Mouse (Mus musculus) heart, embryonic 14.5 days (tissue): ENCODE measurements around the gene Zfp526. TPM values are rescaled to one million over a fixed set of nuclear protein-coding genes. Genes with fewer than 3 reads are reported as not detected.

Experiments used
- ATAC-seq: fragments of 200-750 bp; cut with Nextera tagmentation; 2 replicates; pipeline ENCODE4 v1.8.0; 2017; ENCODE audit warnings: low read depth, moderate TSS enrichment; ENCODE audit not compliant: insufficient number of reproducible peaks, insufficient read depth, low FRiP score
- H3K27ac ChIP-seq, 2 experiments: fragments of 200-500 bp in 1 of 2; fragments of 300-500 bp in 1 of 2; sonication (generic) in 1 of 2; replicated peaks in 1 of 2; 2 replicates each; pipeline ENCODE4 v1.5.1; 2012 to 2014; ENCODE audit warnings: low read depth in 2 of 2, low read length in 2 of 2, control low read depth in 1 of 2, mild to moderate bottlenecking in 1 of 2, mixed read lengths in 1 of 2; ENCODE audit not compliant: control insufficient read depth in 1 of 2, insufficient read depth in 1 of 2
- H3K27me3 ChIP-seq: fragments of 300-500 bp; sonication (generic); 2 replicates; pipeline ENCODE4 v1.6.1; 2014; ENCODE audit warnings: mild to moderate bottlenecking, low read length, control low read depth; ENCODE audit not compliant: control insufficient read depth, insufficient read depth
- H3K36me3 ChIP-seq: fragments of 300-500 bp; sonication (generic); 2 replicates; pipeline ENCODE4 v1.6.1; 2014; ENCODE audit warnings: mild to moderate bottlenecking, control low read depth, low read length, mixed read lengths; ENCODE audit not compliant: control insufficient read depth, insufficient read depth
- H3K4me1 ChIP-seq, 2 experiments: fragments of 200-500 bp in 1 of 2; fragments of 300-500 bp in 1 of 2; sonication (generic) in 1 of 2; 2 replicates each; pipeline ENCODE4 v1.6.1; 2012 to 2014; ENCODE audit warnings: low read length in 2 of 2, control low read depth in 1 of 2, mixed read lengths in 1 of 2; ENCODE audit not compliant: control insufficient read depth in 2 of 2, insufficient read depth in 2 of 2
- H3K4me2 ChIP-seq: fragments of 300-500 bp; sonication (generic); 2 replicates; pipeline ENCODE4 v1.6.1; 2014; ENCODE audit warnings: mild to moderate bottlenecking, low read length
- H3K4me3 ChIP-seq, 2 experiments: fragments of 200-500 bp in 1 of 2; fragments of 300-500 bp in 1 of 2; sonication (generic) in 1 of 2; 2 replicates each; pipeline ENCODE4 v1.5.1; 2012 to 2014; ENCODE audit warnings: low read length in 2 of 2, mild to moderate bottlenecking in 2 of 2, control low read depth in 1 of 2, low read depth in 1 of 2, moderate library complexity in 1 of 2; ENCODE audit not compliant: control insufficient read depth in 1 of 2, insufficient read depth in 1 of 2
- H3K9ac ChIP-seq: fragments of 300-500 bp; sonication (generic); 2 replicates; pipeline ENCODE4 v1.6.1; 2014; ENCODE audit warnings: mild to moderate bottlenecking, low read length
- H3K9me3 ChIP-seq: fragments of 300-500 bp; sonication (generic); 2 replicates; pipeline ENCODE4 v1.6.1; 2016; ENCODE audit warnings: low read length, control low read depth; ENCODE audit not compliant: control insufficient read depth
- WGBS: fragments of 180-500 bp; shearing (Covaris S2); extraction: QIAGEN DNeasy Blood & Tissue Kit; methylation state at CpG from one replicate; pipeline ENCODE4 v1.1.7; 2014; 5-methylcytosine and 5-hydroxymethylcytosine counted together
- polyA plus RNA-seq: library from polyadenylated mRNA; unstranded; fragments of >200 nt; fragmentation: Nextera tagmentation; extraction: Ambion mirVana; gene quantifications from 2 replicates; pipeline ENCODE4 v1.2.1, GENCODE M21; 2014

Zfp526 gene
- polyA plus RNA-seq, 1 experiment from 2014 or later: 2.3 TPM

DNA sequence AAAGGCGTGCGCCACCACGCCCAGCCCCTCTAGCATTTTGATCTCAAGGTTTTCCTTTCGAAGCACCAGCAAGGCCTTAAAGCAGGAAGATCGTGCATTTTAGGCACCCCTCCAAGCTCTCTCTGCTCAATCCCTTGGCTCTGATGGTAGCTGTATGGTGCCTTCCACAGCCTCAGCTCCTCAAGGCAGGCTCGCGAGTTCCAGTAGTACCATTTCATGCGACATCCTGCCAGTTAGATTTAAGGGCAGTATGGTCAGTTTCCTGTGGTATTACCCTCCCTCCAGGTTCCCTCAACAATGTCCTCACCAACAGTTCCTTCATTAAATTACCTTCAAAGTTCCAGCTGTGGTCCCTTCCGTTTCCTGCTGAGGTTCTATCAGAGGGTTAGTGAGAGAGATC, 25.1 kb upstream of the Zfp526 start:
- Histone ChIP-seq H3K9me3 (0 out of 2 replicates have a peak, but pooled peaks cover 3% of the 10 kb centered on the region), H3K27me3 (no peaks in the 10 kb centered on the region), H3K4me3 (no peak overlapping the region), H3K36me3 (no peaks in the 10 kb centered on the region), H3K27ac (no peak overlapping the region), H3K9ac (no peak overlapping the region), H3K4me2 (no peak overlapping the region), H3K4me1 (peaks cover 3 to 8% of the 10 kb centered on the region in 2 experiments; a peak in 3 of 4 replicates)
- 77% methylated on average over 9 of the region's 9 CpGs for WGBS
- ATAC-seq: no peak

DNA sequence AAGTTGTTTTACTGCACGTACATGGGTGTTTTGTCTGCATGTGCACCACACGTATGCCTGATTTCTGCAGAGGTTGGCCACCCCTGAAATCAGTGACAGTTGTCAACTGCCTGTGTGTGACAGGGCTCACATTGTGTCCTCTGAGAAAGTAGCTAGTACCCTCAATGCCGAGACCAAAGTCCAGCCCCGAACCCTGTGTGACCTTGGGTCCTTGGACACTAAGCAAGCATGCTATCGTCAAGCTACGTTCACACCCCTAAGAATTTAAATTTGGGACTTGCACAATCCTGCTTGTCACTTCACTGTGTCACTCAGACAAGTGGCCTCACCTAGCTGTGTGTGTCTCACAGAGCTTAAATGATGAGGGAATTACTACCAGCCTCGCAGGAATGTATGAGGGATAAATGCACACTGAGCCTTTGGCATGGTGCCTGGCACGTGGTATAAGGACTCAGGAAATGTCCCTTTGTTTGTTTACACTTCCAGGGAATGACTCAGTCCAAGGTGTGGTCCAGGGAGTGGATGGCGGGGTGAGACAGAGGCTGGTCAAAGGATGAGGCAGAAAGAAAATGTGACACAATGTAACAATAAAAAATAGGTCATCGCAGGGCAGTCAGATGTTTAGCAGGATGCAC, 23.7 kb upstream of the Zfp526 start:
- H3K4me1 ChIP-seq: peaks cover 3 to 8% of the 10 kb centered on the region in 2 experiments; a peak in 3 of 4 replicates
- H3K4me3 ChIP-seq: no peak overlapping the region
- no peak for ATAC-seq
- H3K27ac ChIP-seq: no peak overlapping the region
- no peaks in the 10 kb centered on the region for H3K27me3 ChIP-seq
- H3K36me3 ChIP-seq: peaks cover 5% of the 10 kb centered on the region; the same call in 1 of the 2 replicates
- H3K9me3 ChIP-seq: 0 out of 2 replicates have a peak, but pooled peaks cover 3% of the 10 kb centered on the region
- no peak overlapping the region for H3K9ac ChIP-seq
- H3K4me2 ChIP-seq: no peak overlapping the region
- WGBS: 40% methylated on average over 10 of the region's 10 CpGs

DNA sequence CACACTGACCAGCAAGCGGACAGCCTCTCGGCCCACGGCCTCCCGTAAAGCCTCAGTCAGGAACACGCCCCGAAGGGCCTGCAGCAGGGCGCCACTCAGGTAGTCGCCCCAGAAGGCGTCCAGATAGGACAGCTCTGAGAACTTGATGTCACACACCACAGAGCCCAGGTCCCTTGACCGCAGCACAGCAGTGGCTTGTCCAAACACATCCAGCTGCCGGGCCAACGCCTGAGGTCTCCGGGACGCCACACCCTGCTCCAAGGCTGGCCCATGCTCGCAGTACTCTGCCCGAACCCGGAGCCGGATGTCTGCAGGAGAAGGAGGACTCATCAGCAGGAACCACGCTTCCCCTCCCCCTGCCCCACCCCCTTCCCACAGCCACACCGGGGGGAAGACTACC, 17.6 kb upstream of the Zfp526 start:
- no peak overlapping the region for H3K9ac ChIP-seq
- no peak overlapping the region for H3K4me3 ChIP-seq
- ATAC-seq: no peak
- 0 out of 2 replicates have a peak, but pooled peaks cover 3% of the 10 kb centered on the region for H3K9me3 ChIP-seq
- WGBS: 91% methylated on average over 20 of the region's 20 CpGs
- H3K36me3 ChIP-seq: peaks cover 26% of the 10 kb centered on the region
- peaks cover 6 to 7% of the 10 kb centered on the region in 2 experiments; a peak in 3 of 4 replicates for H3K4me1 ChIP-seq
- H3K27ac ChIP-seq: no peak overlapping the region
- H3K4me2 ChIP-seq: no peak overlapping the region
- no peaks in the 10 kb centered on the region for H3K27me3 ChIP-seq

DNA sequence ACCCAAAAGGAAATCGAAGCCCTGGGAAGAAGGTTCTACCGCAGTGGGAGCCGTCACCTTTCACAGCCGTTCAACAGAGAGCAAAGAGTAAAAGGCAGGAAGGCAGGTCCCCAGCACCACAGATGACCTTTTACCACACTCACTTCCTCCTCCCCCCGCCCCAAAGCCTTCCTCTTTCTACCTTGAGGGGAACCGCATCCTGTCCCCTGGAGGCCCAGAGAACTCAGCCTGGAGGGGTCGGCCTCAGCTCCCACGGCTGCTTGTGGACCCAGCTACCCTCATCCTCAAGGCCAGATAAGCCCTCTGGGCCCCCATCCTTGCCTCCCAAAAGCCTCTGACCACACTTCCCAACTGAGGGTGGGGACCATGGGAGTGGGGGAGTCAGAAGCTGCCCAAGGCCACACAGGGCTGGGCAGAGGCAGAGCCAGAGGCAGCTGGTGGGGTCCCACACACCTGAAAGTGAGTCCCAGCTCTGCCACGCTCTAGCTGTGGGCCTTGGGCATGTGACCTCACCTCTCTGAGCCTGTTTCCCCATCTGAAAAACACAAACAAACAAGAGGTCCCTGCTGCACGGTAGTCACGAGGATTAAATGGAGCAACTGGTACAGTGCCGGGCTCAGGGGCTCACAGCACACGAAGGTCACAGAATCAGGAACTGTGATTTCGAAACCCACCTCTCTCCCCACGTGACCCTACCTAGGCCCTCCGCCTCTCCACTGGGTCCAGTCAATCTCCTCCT, 15.7 kb upstream of the Zfp526 start:
- H3K27ac ChIP-seq: 0 out of 4 replicates have a peak overlapping the region, but pooled peaks of 1 of the 2 experiments have one; percentile 24
- ATAC-seq: no peak
- no peaks in the 10 kb centered on the region for H3K27me3 ChIP-seq
- no peak overlapping the region for H3K4me2 ChIP-seq
- H3K9me3 ChIP-seq: no peaks in the 10 kb centered on the region
- no peak overlapping the region for H3K9ac ChIP-seq
- WGBS: 75% methylated on average over 16 of the region's 16 CpGs
- H3K4me3 ChIP-seq: no peak overlapping the region
- H3K4me1 ChIP-seq: peaks cover 6 to 7% of the 10 kb centered on the region in 2 experiments; a peak in 3 of 4 replicates
- H3K36me3 ChIP-seq: peaks cover 45% of the 10 kb centered on the region

DNA sequence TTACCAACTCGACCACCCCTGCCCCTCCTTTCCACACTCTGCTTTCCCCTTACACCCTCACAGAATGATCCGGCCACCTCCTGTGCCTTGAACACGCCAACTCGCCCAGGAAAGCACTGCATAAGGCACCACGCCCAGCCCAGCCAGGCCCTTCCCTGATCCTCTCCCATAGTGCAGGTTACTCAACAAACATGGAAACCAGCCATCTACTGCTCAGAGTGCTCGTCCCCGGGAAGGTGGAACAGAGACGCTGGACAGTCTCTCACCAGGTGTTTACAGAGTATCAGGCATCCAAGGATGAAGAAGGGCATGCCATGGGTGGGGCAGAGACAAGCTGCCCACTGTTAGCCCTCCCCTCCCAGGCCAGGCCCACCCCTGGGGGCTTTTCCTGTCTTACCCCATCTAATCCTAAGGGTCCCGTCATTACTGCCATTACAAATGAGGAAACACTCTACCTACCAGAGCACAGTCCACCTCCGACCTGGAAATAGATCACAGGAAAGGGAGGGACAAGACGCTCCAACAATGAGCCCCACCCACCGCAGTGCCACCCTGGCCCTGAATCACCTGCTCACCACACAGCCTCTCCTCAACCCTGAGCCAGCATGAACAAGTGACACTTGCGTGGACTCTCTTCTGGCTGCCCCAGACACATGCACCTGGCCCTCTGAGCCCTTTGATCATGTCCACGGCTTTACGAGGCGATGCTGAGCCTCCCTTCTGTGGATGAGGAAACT, 15.0 kb upstream of the Zfp526 start:
- Histone ChIP-seq H3K9me3 (no peaks in the 10 kb centered on the region), H3K36me3 (peaks cover 52% of the 10 kb centered on the region)

DNA sequence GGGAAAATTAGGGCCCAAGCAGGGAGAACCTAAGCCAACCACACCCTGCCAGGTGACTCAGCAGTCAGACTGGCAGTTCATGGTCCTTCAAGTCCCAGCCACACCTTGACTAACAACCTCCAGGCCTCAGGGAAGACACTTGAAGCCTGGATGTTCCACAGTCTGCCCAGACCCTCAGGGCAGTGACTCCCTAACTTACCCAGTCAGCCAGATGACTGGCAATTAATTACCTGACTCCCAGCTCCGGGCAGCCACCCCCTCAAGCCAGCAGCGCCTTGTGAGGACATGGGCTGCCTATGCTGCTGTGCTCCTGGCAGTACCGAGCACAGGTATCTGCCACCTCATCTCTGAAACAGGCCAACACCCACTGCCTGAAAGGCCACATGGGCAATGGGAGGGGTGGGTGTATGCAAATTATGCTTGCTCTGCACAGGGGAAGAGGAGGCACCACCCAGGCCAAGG, 12.0 kb upstream of the Zfp526 start:
- peaks cover 6 to 7% of the 10 kb centered on the region in 2 experiments; a peak in 3 of 4 replicates for H3K4me1 ChIP-seq
- H3K4me2 ChIP-seq: no peak overlapping the region
- WGBS: 89% methylated on average over 3 of the region's 3 CpGs
- no peak overlapping the region for H3K27ac ChIP-seq
- peaks cover 44% of the 10 kb centered on the region for H3K36me3 ChIP-seq
- no peak overlapping the region for H3K4me3 ChIP-seq
- no peaks in the 10 kb centered on the region for H3K27me3 ChIP-seq
- H3K9me3 ChIP-seq: no peaks in the 10 kb centered on the region
- H3K9ac ChIP-seq: no peak overlapping the region
- ATAC-seq: no peak

More for the DNA sequence above, 15.0 kb upstream of the Zfp526 start:
- Histone ChIP-seq H3K4me3 (no peak overlapping the region), H3K9ac (no peak overlapping the region), H3K27me3 (no peaks in the 10 kb centered on the region), H3K4me1 (peaks cover 6 to 7% of the 10 kb centered on the region in 2 experiments; a peak in 3 of 4 replicates), H3K4me2 (no peak overlapping the region), H3K27ac (no peak overlapping the region)
- 85% methylated on average over 16 of the region's 16 CpGs for WGBS
- no peak for ATAC-seq

DNA sequence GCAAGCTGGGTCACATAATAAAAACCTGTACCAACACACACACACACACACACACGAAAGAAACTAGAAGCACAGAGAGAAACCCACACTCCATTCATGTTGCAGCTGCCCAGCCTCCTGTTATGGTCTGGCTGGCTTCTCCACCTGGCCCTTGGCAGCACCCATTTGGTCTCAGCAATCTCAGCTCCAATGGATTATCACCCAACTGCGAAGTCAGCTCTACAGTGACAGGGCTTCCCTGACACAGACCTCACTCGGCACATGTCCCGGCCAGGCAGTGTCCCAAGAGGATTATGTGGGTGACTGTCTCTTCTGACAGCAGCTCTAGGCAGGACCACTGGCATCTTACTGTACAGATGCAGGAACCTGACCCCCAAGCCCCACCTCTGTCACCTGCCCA, 10.7 kb upstream of the Zfp526 start:
- Histone ChIP-seq H3K4me3 (no peak overlapping the region), H3K4me1 (peaks cover 0 to under 1% of the 10 kb centered on the region in 2 experiments; a peak in 2 of 4 replicates), H3K4me2 (no peak overlapping the region), H3K9ac (no peak overlapping the region), H3K27ac (no peak overlapping the region), H3K9me3 (no peaks in the 10 kb centered on the region), H3K27me3 (no peaks in the 10 kb centered on the region), H3K36me3 (peaks cover 48% of the 10 kb centered on the region)
- ATAC-seq: no peak
- WGBS: 82% methylated on average over 4 of the region's 4 CpGs
